10 mouse cellular contexts compared by ENCODE assay signal in genomic region chr14:62965342-62965741, GRCm38 (mm10). TPM values are rescaled to one million over a fixed set of nuclear protein-coding genes. Genes with fewer than 3 reads are reported as not detected.
DNase-seq lines count a peak whose midpoint lies in the region; ATAC-seq lines count a peak whose summit lies in the region.
"Had no signal": no experiment of that assay in that cellular context is flagged by ENCODE, and none has a peak within 500 bp of the region (broad histone marks: within the 10 kb centered on the region; RNA-seq: fewer than 3 reads in every experiment).

No protein-coding gene starts in this region.

- peak overlapping the region; percentile 44; the same call in 1 of the 2 replicates for H3K4me2 ChIP-seq in hindbrain, embryonic 12.5 days (replicated peaks)
- H3K4me2 ChIP-seq in hindbrain, embryonic 13.5 days, result no peak overlapping the region
- H3K4me2 ChIP-seq in limb, embryonic 11.5 days (ENCODE audit: low read depth, severe bottlenecking), result peak overlapping the region; percentile 36; the same call in 1 of the 2 replicates

- ATAC-seq in hindbrain, embryonic 12.5 days (ENCODE audit: low FRiP score), result no peak
- ATAC-seq in hindbrain, embryonic 13.5 days (ENCODE audit: low FRiP score), result no peak
- peak; percentile 73; the same call in 1 of the 2 replicates for ATAC-seq in limb, embryonic 11.5 days (ENCODE audit: insufficient number of reproducible peaks, low FRiP score, low TSS enrichment, low read depth)
- ATAC-seq in granulocyte monocyte progenitor cell, adult 5-6 weeks (replicated peaks; ENCODE audit: poor library complexity, severe bottlenecking), result no peak

- H3K4me3 ChIP-seq in hindbrain, embryonic 12.5 days, result no peak overlapping the region
- H3K4me3 ChIP-seq in hindbrain, embryonic 13.5 days, result no peak overlapping the region
- no peak overlapping the region for H3K4me3 ChIP-seq in limb, embryonic 11.5 days (ENCODE audit: low read depth, low read length)
- H3K4me3 ChIP-seq: erythroblast, embryonic 14.5 days had no signal

- no peaks in the 10 kb centered on the region for H3K9me3 ChIP-seq in hindbrain, embryonic 12.5 days (replicated peaks)
- H3K9me3 ChIP-seq in hindbrain, embryonic 13.5 days, result no peaks in the 10 kb centered on the region
- no peaks in the 10 kb centered on the region for H3K9me3 ChIP-seq in limb, embryonic 11.5 days (ENCODE audit: control insufficient read depth, low read length)

- no peak overlapping the region for H3K9ac ChIP-seq in hindbrain, embryonic 12.5 days
- H3K9ac ChIP-seq in hindbrain, embryonic 13.5 days, result no peak overlapping the region
- no peak overlapping the region for H3K9ac ChIP-seq in limb, embryonic 11.5 days (ENCODE audit: low read length)

- 89% methylated on average over 5 of the region's 5 CpGs for WGBS in hindbrain, embryonic 12.5 days
- 83% methylated on average over 5 of the region's 5 CpGs for WGBS in hindbrain, embryonic 13.5 days
- WGBS in limb, embryonic 11.5 days, result 77% methylated on average over 5 of the region's 5 CpGs

- no peaks in the 10 kb centered on the region for H3K36me3 ChIP-seq in hindbrain, embryonic 12.5 days
- H3K36me3 ChIP-seq in hindbrain, embryonic 13.5 days, result peaks cover 6% of the 10 kb centered on the region
- H3K36me3 ChIP-seq in limb, embryonic 11.5 days (ENCODE audit: control insufficient read depth, insufficient read depth, low read length), result no peaks in the 10 kb centered on the region; the same call in 1 of the 2 replicates

- H3K27me3 ChIP-seq in hindbrain, embryonic 12.5 days, result no peaks in the 10 kb centered on the region
- no peaks in the 10 kb centered on the region for H3K27me3 ChIP-seq in hindbrain, embryonic 13.5 days
- H3K27me3 ChIP-seq in limb, embryonic 11.5 days (ENCODE audit: control insufficient read depth, insufficient read depth, low read length), result no peaks in the 10 kb centered on the region

- peaks cover 10% of the 10 kb centered on the region; the same call in 1 of the 2 replicates for H3K4me1 ChIP-seq in hindbrain, embryonic 12.5 days
- H3K4me1 ChIP-seq in hindbrain, embryonic 13.5 days (replicated peaks), result peaks cover 11% of the 10 kb centered on the region
- H3K4me1 ChIP-seq in limb, embryonic 11.5 days (ENCODE audit: control insufficient read depth, insufficient read depth, low read length), result 0 out of 2 replicates have a peak, but pooled peaks cover 4% of the 10 kb centered on the region

- DNase-seq in adrenal gland, adult 2 months, result peak; percentile 10
- DNase-seq in adrenal gland, postnatal 25 days, result no peak
- DNase-seq in A20 (ENCODE audit: low read depth, low spot score), result peak; percentile 23
- peak; percentile 28 for DNase-seq in limb, embryonic 11.5 days (ENCODE audit: low spot score)
- no peak for DNase-seq in T-cell, adult 2 months (ENCODE audit: low spot score)

- no peak overlapping the region for H3K27ac ChIP-seq in hindbrain, embryonic 12.5 days
- H3K27ac ChIP-seq in hindbrain, embryonic 13.5 days, result no peak overlapping the region
- H3K27ac ChIP-seq in limb, embryonic 11.5 days (replicated peaks; ENCODE audit: low read depth, low read length), result no peak overlapping the region

RNA-seq across cellular contexts. Expression of gene Defb48, which starts 19.0 kb away (rescaled TPM):
- not detected for total RNA-seq in adrenal gland, adult 2 months (2021)
- polyA plus RNA-seq in adrenal gland, adult 2 months (2012; rRNA removed), result not detected in 2 replicates
- total RNA-seq in adrenal gland, postnatal 25 days (2021), result not detected in 2 replicates
- polyA plus RNA-seq in hindbrain, embryonic 12.5 days (2016; fragmentation: Nextera tagmentation; extraction: Ambion mirVana), result not detected in 2 replicates
- polyA plus RNA-seq in hindbrain, embryonic 13.5 days (2015; fragmentation: Nextera tagmentation; extraction: Ambion mirVana), result not detected in 2 replicates
- polyA plus RNA-seq in limb, embryonic 11.5 days (2014; fragmentation: Nextera tagmentation; extraction: Ambion mirVana), result not detected in 2 replicates
- not detected in 2 replicates for total RNA-seq in granulocyte monocyte progenitor cell, adult 5-6 weeks (2014; fragmentation: Nextera tagmentation)
- not detected in 2 replicates for total RNA-seq in granulocyte monocyte progenitor cell, adult 5-6 weeks (2017)
- total RNA-seq: monocyte, adult 5-6 weeks had no signal
- polyA plus RNA-seq: erythroblast, embryonic 14.5 days had no signal

RNA-seq across cellular contexts. Expression of gene Defb47, which starts 32.5 kb away (rescaled TPM):
- total RNA-seq in adrenal gland, adult 2 months (2021), result not detected
- polyA plus RNA-seq in adrenal gland, adult 2 months (2012; rRNA removed), result not detected in 2 replicates
- not detected in 2 replicates for total RNA-seq in adrenal gland, postnatal 25 days (2021)
- not detected in 2 replicates for polyA plus RNA-seq in hindbrain, embryonic 12.5 days (2016; fragmentation: Nextera tagmentation; extraction: Ambion mirVana)
- polyA plus RNA-seq in hindbrain, embryonic 13.5 days (2015; fragmentation: Nextera tagmentation; extraction: Ambion mirVana), result not detected in 2 replicates
- polyA plus RNA-seq in limb, embryonic 11.5 days (2014; fragmentation: Nextera tagmentation; extraction: Ambion mirVana), result not detected in 2 replicates
- total RNA-seq in granulocyte monocyte progenitor cell, adult 5-6 weeks (2014; fragmentation: Nextera tagmentation), result not detected in 2 replicates
- not detected in 2 replicates for total RNA-seq in granulocyte monocyte progenitor cell, adult 5-6 weeks (2017)
- total RNA-seq: monocyte, adult 5-6 weeks had no signal
- polyA plus RNA-seq: erythroblast, embryonic 14.5 days had no signal

RNA-seq across cellular contexts. Expression of gene Defb43, which starts 46.2 kb away (rescaled TPM):
- not detected for total RNA-seq in adrenal gland, adult 2 months (2021)
- not detected in 2 replicates for polyA plus RNA-seq in adrenal gland, adult 2 months (2012; rRNA removed)
- not detected in 2 replicates for total RNA-seq in adrenal gland, postnatal 25 days (2021)
- polyA plus RNA-seq in hindbrain, embryonic 12.5 days (2016; fragmentation: Nextera tagmentation; extraction: Ambion mirVana), result not detected in 2 replicates
- polyA plus RNA-seq in hindbrain, embryonic 13.5 days (2015; fragmentation: Nextera tagmentation; extraction: Ambion mirVana), result not detected in 2 replicates
- not detected in 2 replicates for polyA plus RNA-seq in limb, embryonic 11.5 days (2014; fragmentation: Nextera tagmentation; extraction: Ambion mirVana)
- not detected in 2 replicates for total RNA-seq in granulocyte monocyte progenitor cell, adult 5-6 weeks (2014; fragmentation: Nextera tagmentation)
- not detected in 2 replicates for total RNA-seq in granulocyte monocyte progenitor cell, adult 5-6 weeks (2017)
- total RNA-seq: monocyte, adult 5-6 weeks had no signal
- polyA plus RNA-seq: erythroblast, embryonic 14.5 days had no signal

Comparison
In these comparisons a context has a peak if more than half of its experiments do, and no peak if none do; other contexts are left out.
1. DNase-seq: peak in adrenal gland, adult 2 months (single experiment), A20 (single experiment) and limb, embryonic 11.5 days (single experiment); none in adrenal gland, postnatal 25 days (single experiment) and T-cell, adult 2 months (single experiment).